Mouse (Mus musculus): Measurements from ENCODE around the gene Homer2. TPM values are rescaled to one million over a fixed set of nuclear protein-coding genes. Genes with fewer than 3 reads are reported as not detected.

The Homer2 gene
- polyA plus RNA-seq, 1 experiment: 4.4 TPM

DNA sequence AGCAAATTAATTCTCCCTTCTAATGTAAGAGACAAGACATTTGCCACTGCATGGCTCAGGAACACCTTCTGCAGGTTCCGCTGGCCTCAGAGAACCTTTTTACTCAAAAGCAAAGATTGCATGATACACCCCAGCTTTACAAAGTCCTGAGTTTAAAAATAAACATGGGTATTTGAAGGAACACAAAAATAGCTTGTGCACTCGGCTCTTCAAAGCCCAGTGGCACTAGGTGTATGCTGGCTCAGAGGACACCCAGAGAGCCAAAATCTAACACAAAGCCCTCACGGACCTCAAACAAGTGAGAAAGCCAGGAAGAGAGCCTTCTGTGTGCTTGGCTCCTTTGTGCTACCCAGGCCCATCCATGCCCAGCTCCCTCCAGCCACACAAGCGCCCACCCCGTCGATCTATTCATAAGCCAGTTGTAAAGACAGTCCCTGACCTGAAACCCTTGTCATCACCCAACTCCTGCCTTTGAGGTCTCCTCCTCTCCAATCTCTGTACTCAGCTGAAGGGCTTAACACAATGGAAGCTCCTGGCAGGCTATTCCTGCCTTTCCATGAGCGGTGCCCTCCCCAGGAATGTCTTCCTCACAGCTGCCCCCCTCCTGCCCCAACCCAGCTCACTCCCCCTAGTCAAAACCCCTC, 23.4 kb downstream of the Homer2 start:
- no peaks in the 10 kb centered on the region for H3K9me3 ChIP-seq
- TF ChIP-seq GATA1 (IDR thresholded peaks at IDR 0.05; ENCODE audit: borderline replicate concordance, low read length): no peak
- TF ChIP-seq FLI1 (IDR thresholded peaks at IDR 0.05; ENCODE audit: low read length): no peak
- peaks cover 27% of the 10 kb centered on the region for H3K27me3 ChIP-seq (replicated peaks)
- peaks cover 14% of the 10 kb centered on the region; the same call in 1 of the 2 replicates for H3K4me1 ChIP-seq
- H3K36me3 ChIP-seq (replicated peaks; ENCODE audit: low read length): no peaks in the 10 kb centered on the region
- H3K4me3 ChIP-seq (replicated peaks): no peak overlapping the region

GRCm38 (mm10) chr7:81681386-81681785, 25.9 kb downstream of the Homer2 start:
- H3K27me3 ChIP-seq (replicated peaks): peaks cover 26% of the 10 kb centered on the region
- no peaks in the 10 kb centered on the region for H3K36me3 ChIP-seq (replicated peaks; ENCODE audit: low read length)
- H3K4me3 ChIP-seq (replicated peaks): no peak overlapping the region
- TF ChIP-seq FLI1 (IDR thresholded peaks at IDR 0.05; ENCODE audit: low read length): no peak
- TF ChIP-seq GATA1 (IDR thresholded peaks at IDR 0.05; ENCODE audit: borderline replicate concordance, low read length): no peak
- H3K4me1 ChIP-seq: peaks cover 7% of the 10 kb centered on the region; the same call in 1 of the 2 replicates
- H3K9me3 ChIP-seq: no peaks in the 10 kb centered on the region

GRCm38 (mm10) chr7:81673359-81674013, 33.8 kb downstream of the Homer2 start:
- peaks cover 12% of the 10 kb centered on the region for H3K4me1 ChIP-seq
- no peaks in the 10 kb centered on the region for H3K36me3 ChIP-seq (replicated peaks; ENCODE audit: low read length)
- TF ChIP-seq FLI1 (IDR thresholded peaks at IDR 0.05; ENCODE audit: low read length) (no peak), GATA1 (IDR thresholded peaks at IDR 0.05; ENCODE audit: borderline replicate concordance, low read length) (no peak)
- no peak overlapping the region for H3K4me3 ChIP-seq (replicated peaks)
- H3K9me3 ChIP-seq: no peaks in the 10 kb centered on the region
- peaks cover 14% of the 10 kb centered on the region for H3K27me3 ChIP-seq (replicated peaks)

GRCm38 (mm10) chr7:81672735-81673291, 34.5 kb downstream of the Homer2 start:
- Histone ChIP-seq H3K4me1 (peaks cover 12% of the 10 kb centered on the region), H3K36me3 (replicated peaks; ENCODE audit: low read length) (no peaks in the 10 kb centered on the region), H3K27me3 (replicated peaks) (peaks cover 14% of the 10 kb centered on the region), H3K4me3 (replicated peaks) (no peak overlapping the region), H3K9me3 (no peaks in the 10 kb centered on the region)
- TF ChIP-seq FLI1 (IDR thresholded peaks at IDR 0.05; ENCODE audit: low read length) (no peak), GATA1 (IDR thresholded peaks at IDR 0.05; ENCODE audit: borderline replicate concordance, low read length) (no peak)

DNA sequence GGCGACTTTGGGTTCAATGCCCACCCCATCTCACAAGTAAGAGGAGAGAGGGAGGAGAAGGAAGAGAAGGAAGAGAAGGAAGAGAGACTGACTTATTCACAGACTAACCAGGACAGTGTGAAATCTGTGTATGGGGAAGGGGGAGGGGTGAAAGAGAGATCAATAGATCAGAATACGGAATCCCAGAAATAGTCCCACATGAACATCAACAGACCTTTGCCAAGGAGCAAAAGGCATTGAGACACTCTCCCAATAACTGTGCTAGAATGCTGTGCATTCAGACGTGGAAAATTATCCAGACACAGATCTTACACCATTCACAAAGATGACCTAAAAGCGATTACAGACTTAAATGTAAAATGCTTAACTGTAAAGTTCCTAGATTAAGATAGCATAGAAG, 40.2 kb downstream of the Homer2 start:
- Histone ChIP-seq H3K27me3 (replicated peaks) (peaks cover 7% of the 10 kb centered on the region), H3K9me3 (no peaks in the 10 kb centered on the region), H3K36me3 (replicated peaks; ENCODE audit: low read length) (no peaks in the 10 kb centered on the region), H3K4me1 (peaks cover 19% of the 10 kb centered on the region), H3K4me3 (replicated peaks) (no peak overlapping the region)
- TF ChIP-seq FLI1 (IDR thresholded peaks at IDR 0.05; ENCODE audit: low read length): no peak
- no peak for TF ChIP-seq GATA1 (IDR thresholded peaks at IDR 0.05; ENCODE audit: borderline replicate concordance, low read length)

- Histone ChIP-seq H3K9me3 (no peaks in the 10 kb centered on the region), H3K36me3 (replicated peaks; ENCODE audit: low read length) (no peaks in the 10 kb centered on the region), H3K27me3 (replicated peaks) (peaks cover 7% of the 10 kb centered on the region), H3K4me1 (peaks cover 16% of the 10 kb centered on the region), H3K4me3 (replicated peaks) (peak overlapping the region; percentile 50)
- TF ChIP-seq GATA1 (IDR thresholded peaks at IDR 0.05; ENCODE audit: borderline replicate concordance, low read length) (no peak), FLI1 (IDR thresholded peaks at IDR 0.05; ENCODE audit: low read length) (no peak)
Measured at GRCm38 (mm10) chr7:81666585-81666984, 40.7 kb downstream of the Homer2 start.

- Histone ChIP-seq H3K36me3 (replicated peaks; ENCODE audit: low read length) (no peaks in the 10 kb centered on the region), H3K27me3 (replicated peaks) (peaks cover 7% of the 10 kb centered on the region), H3K9me3 (no peaks in the 10 kb centered on the region), H3K4me3 (replicated peaks) (no peak overlapping the region), H3K4me1 (peaks cover 16% of the 10 kb centered on the region)
- TF ChIP-seq GATA1 (IDR thresholded peaks at IDR 0.05; ENCODE audit: borderline replicate concordance, low read length) (no peak), FLI1 (IDR thresholded peaks at IDR 0.05; ENCODE audit: low read length) (no peak)
Measured at GRCm38 (mm10) chr7:81663057-81663456, 44.3 kb downstream of the Homer2 start.

DNA sequence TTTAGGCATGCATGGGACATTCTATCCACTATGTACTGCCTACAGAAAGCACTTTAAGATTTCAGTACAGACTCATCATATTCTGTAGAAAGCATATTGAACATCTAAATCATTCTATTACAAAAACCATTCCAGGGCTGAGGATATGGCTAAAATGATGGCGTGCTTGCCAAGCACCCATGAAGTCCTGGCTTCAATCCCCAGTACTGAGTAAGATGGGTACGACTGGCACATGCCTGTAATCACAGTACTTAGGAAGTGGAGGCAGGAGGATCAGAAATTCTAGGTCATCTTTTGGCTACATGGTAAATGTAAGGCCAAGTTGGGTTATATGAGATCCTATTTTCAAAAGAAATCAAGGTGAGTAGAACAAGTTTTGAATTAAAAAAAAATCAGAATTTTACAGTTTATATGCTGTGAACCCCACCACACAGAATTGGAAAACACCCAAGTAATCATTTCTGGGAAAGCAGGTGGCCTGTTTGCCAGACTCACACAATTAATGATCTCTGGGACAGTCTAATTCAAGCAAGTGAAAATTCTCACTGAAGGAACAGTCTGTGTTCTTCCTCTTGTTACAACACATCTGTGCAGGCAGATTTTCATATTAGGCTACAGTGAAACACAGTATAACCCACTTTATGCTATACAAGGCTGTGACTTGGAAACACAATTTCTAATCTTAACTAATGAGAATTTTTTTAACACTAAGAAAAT, 49.5 kb downstream of the Homer2 start:
- no peak for TF ChIP-seq FLI1 (IDR thresholded peaks at IDR 0.05; ENCODE audit: low read length)
- no peak for TF ChIP-seq GATA1 (IDR thresholded peaks at IDR 0.05; ENCODE audit: borderline replicate concordance, low read length)
- no peak overlapping the region for H3K4me3 ChIP-seq (replicated peaks)
- H3K36me3 ChIP-seq (replicated peaks; ENCODE audit: low read length): no peaks in the 10 kb centered on the region
- H3K9me3 ChIP-seq: no peaks in the 10 kb centered on the region
- peaks cover 17% of the 10 kb centered on the region for H3K27me3 ChIP-seq (replicated peaks)
- peaks cover 8% of the 10 kb centered on the region; the same call in 1 of the 2 replicates for H3K4me1 ChIP-seq

GRCm38 (mm10) chr7:81657055-81657454, 50.3 kb downstream of the Homer2 start:
- no peak for TF ChIP-seq FLI1 (IDR thresholded peaks at IDR 0.05; ENCODE audit: low read length)
- no peak for TF ChIP-seq GATA1 (IDR thresholded peaks at IDR 0.05; ENCODE audit: borderline replicate concordance, low read length)
- Histone ChIP-seq H3K9me3 (no peaks in the 10 kb centered on the region), H3K4me3 (replicated peaks) (no peak overlapping the region), H3K27me3 (replicated peaks) (peaks cover 23% of the 10 kb centered on the region), H3K4me1 (peaks cover 13% of the 10 kb centered on the region; the same call in 1 of the 2 replicates), H3K36me3 (replicated peaks; ENCODE audit: low read length) (no peaks in the 10 kb centered on the region)

Measured in megakaryocyte, embryonic 14.5 days (primary cell).